Mouse (Mus musculus): ENCODE measurements at regions not wholly inside any gene's neighbourhood (a gene's known extent, or its start where the extent isn't known, plus 50 kb on each side); places are given as distances from the start of the nearest gene placed in this dataset.

DNA sequence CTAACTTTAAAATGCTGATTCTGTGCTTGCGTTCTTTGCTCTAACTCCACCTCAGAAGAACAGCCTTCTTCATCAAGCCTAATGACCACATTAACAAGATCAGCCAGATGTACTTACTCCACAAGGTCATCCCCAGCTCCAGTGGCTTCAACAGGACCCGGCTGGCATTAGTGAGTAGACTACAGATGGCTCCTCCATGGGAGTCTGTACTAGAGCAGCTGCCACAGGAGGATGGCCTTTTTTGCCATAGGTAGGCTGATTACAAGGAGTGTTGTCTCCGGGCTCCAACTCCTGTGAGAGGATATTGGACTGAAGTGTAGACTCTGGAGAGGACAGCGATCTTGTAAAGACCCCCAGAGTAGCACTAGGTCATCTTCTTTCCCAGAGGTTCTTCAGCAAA lies 729.7 kb downstream of the Galc start:
- CTCF ChIA-PET, result no interaction called here

DNA sequence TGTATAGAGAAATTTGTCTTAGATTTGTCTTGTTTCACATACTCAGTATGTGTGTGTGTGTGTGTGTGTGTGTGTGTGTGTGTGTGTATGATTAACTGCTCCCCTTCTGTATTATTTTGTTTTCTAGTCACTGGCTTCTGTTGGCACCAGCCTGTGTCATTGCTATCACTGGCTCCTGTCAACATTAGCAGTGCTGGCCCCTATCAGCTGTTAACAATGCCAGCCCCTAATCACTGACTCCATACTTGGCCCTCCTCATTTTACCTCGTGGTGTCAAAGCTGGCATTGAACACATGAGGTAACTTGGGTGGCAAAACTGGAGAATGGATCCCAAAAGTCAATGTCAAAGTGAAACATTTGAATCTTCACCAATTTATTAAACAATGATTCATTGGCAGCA lies 733.3 kb downstream of the Galc start:
- CTCF ChIA-PET, result no interaction called here

DNA sequence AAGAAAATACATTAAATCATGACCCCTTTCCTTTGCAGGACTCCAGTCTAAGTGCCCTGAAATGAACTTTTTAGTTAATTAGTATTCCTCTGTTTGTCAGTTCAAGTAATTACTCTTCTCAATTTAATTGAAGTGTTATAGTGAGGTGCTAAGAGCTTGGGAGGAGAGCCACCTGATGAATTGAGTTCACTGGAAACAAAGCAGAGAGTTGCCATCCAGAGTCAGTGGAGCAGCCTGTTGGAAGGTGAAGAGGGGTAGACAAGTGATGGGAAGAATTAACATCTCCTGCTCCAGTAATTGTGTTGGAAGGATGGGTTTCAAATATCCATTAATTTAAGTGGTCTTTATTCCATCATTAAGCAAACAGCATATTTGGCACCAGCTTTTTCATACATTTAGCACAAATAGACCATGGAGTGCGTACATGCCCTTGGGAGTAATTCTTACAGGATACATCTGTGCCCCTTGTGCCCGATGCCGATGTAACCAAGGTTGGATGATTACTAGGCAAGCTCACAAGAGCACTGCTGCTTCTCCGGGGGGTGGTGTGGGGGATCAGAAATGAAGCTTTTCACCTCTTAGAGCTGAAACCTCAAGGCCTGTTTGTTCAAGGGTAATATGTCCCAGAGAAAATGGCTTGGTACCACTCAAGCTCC lies 739.3 kb downstream of the Galc start:
- CTCF ChIA-PET, result no interaction called here

DNA sequence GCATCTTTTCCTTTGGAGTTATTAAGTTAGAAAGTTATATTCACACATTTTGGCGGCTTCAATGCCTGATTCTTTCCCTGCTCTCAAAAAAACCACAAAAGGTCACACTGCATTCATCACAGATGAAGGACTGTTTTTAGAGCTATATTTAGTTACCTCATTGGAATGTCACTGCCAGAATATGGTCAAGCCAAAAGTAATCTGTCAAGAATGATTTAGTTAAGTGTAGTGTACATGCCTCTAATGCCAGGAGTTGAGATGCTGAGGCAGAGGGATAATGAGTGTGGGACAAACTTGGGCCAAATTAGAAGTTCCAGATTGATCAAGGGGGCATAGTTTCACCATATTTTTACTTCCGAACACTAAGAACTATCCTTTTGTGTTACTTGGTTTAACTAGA lies 741.7 kb downstream of the Galc start:
- CTCF ChIA-PET, result no interaction called here

DNA sequence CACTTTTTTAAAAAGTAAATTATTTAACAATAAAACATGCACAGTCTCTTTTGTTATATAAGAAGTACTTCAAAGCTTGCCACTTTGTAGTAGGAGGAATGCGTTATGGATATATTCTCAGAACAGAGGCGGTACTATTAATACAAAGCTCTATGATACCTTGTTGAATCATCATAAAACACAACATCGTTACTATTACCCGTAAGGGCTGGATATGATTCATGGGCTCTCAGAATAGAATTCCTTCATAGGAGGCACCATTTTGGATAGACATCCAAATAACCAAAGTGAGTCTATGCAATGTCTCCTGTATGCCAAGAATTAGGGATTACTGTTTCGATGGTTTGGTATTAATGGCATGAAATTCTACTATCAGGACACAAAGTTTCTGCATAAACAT lies 743.5 kb downstream of the Galc start:
- CTCF ChIA-PET, result no interaction called here

DNA sequence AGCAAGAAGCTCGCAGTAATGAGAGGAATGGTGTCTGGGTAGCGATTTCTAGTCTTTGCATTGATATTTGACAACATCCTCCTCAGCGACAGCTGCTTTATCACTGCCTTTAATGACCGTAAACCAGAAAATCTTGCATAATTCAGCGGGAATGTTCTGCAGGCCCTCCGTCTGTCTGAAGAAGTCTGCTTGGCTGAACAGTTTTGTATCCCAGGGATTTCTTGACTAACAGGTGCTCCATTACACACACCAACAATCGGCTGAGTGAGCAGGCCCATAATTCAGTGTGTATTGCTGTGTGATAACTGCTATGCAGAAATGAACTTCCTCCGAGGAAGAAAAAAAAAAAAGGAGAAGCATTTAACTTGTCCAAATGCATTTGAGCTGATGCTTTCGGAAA lies 747.4 kb downstream of the Galc start:
- CTCF ChIA-PET, result no interaction called here

DNA sequence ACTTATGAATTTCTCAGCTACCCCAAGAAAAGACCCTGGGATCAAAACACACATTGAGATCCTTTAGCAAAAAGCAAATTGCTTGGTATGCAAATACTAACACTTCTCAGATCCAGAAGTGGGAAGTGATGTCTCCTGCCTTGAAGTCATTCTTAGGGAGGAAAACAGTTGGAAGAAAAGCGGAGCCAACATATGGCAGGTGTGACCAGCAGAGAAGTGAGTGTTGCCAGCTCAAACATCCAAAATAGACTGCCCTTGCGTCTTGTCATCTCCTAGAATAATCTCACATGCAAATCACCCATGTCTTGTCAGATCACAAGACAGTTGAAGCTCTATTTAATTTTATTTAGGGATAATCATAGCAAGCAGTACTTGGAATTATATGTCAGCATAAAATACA lies 757.8 kb downstream of the Galc start:
- CTCF ChIA-PET, result no interaction called here

DNA sequence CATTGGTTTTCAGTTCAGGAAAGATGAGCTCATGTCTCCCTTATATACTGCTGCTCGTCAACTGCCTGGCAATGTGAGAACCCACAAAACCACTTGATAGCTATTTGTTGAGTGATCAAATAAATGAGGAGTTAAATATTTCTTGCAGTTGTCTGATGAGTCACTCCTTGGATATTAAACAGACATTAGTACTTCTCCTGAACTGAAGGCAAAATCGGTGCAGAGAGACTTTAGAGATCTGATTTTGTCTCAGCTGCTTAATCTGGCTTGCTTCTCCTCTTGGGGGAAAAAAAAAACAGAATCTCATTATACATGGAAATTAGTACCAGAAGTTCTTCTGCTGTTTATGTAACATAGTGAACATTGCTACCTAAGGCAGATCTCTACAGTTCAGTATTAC lies 775.7 kb downstream of the Galc start:
- CTCF ChIA-PET, result no interaction called here

DNA sequence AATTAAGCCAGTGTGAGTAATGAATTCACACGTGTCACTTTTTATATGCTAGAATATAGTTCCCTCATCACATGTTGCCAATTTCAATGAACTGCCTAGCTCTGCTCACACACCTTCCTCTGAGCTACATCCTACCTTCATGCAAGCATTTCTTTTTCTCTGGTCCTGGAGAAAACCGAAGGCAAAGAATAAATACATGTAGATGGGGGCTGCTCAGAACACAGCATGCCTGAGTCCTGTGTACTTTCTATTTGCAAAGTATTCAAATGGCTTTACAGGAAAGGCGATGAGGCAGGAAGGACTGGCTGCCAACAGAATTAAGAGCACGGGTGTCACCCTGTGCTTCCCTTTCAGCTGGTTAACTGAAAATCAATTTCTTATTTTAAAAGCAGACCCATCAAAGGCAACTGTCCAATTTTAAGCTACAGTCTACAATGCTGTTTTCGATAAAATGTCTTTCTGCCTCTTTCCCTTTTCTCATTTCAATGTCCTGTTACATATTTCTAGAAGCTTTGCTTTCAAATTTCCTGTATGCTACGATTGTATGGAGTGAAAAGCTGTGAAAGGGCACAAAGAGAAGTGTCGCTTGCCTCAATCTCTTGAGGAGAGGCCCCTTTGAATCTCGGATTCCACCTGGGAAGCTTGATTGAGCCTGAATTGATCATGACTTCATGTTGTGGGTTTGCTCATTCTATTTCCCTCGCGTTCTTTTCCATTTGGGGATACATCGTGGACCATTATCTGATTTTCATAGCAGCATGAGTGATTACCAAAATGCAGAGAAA lies 782.6 kb downstream of the Galc start:
- CTCF ChIA-PET, result no interaction called here

DNA sequence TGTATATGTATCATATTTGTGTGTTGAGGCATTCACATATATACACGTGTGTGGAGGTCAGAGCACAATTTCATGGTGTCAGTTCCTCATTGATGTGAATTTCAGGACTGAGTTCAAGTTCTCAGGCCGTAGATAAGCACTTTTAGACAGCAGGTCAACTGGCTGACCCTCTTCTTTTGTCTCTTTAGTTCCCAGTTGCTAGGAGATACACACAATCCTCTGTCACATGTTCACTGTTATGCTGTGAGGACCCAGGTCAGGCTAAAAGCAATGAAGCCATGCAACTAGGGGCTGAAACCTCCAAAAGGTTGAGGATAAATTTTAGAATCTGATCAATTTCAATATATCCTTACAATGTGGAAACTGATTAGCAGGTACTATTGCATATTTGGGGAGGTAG lies 783.5 kb downstream of the Galc start:
- CTCF ChIA-PET, result no interaction called here

DNA sequence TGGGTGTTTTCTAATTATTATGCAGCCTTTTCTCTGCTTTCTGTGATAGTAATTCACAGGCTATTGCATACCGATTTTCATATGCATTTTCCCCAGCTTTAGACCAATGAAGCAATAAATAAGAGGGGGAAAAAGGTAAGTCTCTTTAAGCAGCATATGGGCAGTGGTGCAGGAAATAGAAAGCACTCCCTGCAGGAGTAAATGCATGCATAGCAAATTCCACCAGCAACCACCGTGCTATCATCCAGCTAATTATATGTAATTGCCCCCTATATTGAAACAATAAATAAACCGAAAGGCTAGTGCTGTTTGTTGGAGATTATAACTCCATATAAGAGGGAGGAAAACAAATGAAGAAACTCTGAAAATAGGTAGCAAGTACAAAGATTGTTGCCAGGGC lies 790.1 kb downstream of the Galc start:
- CTCF ChIA-PET, result no interaction called here

DNA sequence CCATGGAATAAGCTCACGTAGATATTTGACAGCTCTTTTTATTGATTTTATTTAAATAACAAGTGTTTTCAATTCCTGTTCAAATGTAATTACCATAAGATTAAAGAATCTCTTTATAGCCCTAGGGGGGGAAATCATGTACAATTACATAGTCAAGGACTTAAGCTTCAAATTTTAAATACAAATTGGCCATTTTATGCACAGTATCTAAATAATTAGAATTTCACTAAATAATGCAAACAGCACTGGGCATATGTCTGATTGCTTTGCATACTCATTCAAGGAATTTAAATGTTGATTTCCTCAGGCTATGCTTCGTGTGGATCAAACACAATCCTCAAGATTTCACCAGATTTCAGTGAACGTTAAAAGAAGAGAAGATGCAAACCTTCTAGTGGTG lies 823.1 kb downstream of the Galc start:
- CTCF ChIA-PET, result no interaction called here

DNA sequence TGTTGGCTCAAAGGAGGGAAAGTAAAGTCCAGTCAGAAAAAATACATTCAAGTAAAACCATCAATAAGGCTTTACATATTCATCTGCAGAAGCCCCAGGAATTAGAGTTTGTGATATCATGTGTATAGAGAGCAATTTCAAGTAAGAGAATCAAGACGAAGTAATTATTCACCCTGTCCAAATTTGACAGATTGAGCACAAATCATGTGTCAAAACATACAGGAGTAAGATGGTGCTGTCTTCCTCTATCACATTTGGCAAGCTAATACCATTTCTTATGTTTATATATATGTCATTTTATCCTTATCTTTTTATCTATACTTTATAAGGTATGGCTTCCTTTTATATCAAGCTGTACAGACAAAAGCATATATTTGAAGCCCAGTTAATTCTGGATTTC lies 825.2 kb downstream of the Galc start:
- CTCF ChIA-PET, result no interaction called here

DNA sequence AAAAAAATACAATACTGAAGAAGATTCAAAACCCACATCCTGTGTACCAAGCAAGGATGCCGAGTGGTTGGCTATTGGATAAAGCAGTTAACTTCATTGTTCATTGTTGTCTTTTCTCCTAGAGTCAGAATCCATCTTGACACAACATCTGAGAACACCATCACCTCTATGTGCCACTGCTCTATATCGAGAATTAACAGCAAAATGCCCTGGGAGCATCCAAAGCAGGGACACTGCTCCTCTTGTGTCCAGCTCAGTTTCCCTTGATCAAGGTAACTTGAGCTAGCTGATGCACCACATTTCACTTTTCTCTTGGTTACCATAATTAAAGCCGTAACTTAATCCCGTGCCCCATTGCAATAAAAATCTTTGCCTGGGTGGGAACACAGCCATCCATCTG lies 826.6 kb downstream of the Galc start:
- CTCF ChIA-PET, result no interaction called here

DNA sequence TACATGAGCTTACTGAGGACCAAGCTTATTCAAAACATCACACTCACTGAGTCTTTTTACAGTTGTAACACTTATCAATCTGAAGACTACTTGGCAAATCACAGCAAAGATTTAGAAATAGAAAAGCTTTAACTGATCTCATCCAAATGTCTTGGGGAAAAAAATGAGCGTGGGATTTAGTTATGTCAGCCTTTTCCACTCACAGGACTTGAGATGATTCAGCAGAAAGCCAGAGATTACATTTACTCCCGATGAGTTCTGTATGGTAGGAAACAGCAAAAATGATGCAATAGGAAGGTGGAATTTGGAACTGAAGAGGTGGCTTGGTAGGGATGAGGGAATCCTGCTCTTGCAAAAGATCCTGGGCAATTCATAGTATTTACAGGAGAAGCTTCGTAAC lies 831.0 kb downstream of the Galc start:
- CTCF ChIA-PET, result no interaction called here

DNA sequence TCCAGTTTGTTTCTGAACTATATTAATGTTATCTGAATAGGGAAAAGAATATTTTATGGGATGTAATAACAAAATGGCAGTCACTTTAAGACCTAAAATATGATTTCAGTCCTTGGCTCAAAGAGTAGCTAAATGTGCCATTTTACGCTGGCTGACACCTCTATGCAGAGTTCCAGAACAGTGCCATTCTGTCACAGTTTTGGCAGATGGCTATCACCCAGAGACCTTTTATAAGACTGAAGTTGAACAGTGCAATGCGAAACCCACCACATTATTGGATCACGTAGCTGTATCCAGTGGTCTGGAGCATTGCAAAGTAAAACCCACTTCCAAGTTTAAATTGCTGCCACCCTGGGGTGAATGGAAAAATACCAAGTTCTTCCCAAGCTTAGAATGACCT lies 834.5 kb downstream of the Galc start:
- CTCF ChIA-PET, result no interaction called here

DNA sequence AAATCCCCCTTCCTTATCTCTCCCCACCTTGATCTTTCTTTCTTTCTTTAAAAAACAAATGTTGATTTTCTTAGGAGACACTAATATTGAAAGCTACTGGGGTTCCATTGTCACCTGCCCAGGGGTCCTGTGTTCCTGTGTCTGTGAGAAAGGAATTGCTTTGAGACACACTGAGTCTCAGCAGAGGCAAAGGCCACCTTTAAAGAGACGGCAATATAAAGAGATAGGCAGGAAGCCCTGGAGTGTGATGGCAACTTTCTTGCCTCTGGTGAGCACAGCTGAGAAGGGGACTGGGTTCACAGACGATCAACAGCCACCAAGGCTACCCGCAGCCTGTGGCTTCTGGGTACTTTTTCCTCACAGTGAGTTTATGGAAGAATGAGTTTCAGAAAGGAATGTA lies 855.8 kb downstream of the Galc start:
- CTCF ChIA-PET, result no interaction called here

DNA sequence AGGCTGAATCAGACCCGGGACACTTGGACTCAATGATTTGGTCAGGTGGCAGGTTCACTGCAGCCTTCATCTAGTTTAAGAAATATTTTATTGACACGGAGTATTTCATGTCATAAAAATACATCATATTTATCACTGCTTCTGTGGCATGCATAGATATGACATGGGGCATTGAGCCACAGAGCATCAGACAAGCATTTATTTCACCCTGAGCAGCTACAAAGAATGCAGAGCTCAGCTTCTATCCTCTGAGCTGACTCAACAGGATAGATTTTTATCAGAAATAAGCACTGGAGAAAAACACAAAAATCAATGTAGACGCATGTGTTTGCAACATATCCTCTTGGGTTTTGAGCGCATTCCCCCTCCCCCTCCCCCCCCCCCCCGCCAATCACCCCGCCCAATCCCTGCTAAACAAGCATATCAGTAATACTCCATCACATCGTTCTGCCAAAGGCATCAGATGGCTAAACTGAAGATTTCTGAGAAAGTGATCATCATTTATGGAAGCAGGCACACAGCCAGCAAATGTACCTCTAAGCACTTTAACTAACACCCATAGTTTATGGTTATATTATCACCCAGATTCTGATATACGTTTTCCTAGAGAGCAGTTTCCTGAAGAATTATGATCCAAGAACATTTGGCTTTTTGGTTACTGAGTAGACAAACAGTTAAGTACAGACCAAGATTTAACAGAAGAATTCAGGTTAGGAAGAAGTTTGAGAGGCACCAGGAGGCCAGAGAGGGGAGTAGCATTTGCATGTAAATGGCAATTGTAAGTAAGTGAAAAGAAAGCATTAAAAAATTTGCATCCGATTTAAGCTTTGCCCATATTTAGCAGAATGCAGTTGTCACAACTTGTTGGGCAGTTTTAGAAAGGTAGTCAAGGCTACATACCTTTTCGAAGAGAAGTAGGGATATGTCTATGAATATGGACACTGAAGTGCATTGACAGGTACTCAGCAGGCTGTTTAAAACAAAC lies 856.6 kb downstream of the Galc start:
- CTCF ChIA-PET, result no interaction called here

DNA sequence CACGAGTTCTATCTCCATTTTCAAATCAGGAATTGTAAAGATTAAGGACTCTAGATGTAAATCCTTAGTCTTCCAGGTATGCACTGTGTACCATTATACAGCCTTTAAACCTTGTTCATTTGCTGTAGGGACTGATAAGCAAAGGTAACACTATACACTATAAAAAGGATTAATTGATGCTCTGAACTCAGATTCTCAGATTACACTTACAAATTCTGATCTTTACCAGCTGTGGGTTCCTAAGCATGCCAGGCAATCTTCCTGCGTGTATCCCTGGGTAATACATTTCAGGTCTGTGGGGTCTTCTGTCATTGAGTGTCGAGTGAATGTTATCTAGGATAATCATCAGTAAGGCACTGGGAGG lies 860.7 kb downstream of the Galc start:
- CTCF ChIA-PET, result no interaction called here

DNA sequence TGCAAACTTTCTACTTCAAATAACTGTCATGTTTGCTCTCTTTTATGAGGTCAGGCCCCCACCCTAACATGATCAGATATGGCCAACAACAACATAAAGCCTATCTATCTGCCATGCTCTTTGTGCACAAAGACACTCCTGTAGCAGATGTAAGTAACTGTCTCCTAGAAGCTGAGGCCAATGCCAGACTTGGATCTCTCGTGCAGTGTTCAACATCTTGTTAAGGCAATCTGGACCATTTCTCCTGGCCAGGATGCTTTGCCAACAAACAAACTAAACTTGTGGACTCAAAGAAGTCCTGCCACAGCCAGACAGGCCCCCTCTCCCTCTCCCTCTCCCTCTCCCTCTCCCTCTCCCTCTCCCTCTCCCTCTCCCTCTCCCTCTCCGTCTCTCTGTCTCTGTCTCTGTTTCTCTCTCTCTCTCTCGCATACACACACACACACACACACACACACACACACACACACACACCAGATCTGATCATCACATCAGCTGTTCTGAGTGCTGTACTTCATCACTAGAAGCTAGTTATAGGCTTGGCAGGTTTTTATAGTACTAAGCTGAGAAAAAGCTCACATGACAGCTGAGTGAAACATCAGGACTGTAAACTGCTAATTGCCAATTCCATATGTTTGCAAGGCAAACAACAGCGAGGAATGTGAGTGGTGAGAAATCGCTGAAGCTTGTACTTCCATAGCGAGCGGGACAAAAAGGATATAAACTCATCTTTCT lies 861.2 kb downstream of the Galc start:
- CTCF ChIA-PET, result interaction anchor here (1.1 kb wide), 1 partner anchor 333 kb away, joined by 15 read pairs; no protein-coding TSS in a partner anchor

DNA sequence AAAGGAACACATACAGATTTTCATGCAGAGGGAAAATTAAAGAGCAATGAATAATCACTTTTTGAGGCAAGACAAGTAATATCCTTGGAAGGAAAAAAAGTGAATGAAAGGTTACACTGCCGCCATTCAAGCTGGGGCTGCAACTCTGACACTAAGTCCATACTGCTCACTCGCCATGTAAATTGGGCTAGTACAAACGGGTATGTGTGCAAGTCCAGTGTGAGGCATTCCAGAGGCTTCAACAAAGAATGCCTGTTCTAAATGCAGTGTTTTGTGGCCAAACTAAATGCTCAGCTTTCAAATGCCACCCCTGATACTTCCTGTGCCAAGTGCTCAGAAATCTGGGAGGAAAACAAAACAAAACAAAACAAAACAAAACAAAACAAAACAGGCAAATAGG lies 897.5 kb downstream of the Galc start:
- CTCF ChIA-PET, result no interaction called here

DNA sequence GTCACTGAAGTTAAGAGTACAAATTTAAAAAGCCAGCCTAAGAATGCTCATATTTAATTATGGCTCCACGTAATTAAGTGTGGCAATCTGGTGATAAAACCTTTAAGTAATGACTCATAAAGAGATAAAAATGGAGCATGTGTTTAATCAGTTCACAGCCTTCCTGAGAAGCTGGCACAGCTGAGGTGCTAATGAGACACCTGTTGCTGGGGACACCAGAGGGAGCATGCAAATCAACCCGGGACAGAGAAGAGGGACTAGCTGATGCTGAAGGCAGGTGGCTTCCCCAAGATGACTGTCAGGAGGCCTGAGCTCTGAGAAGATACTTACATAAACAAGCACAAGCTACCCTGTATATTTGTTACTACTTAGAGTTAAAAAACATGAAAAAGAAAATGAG lies 898.6 kb downstream of the Galc start:
- CTCF ChIA-PET, result no interaction called here

Data from spleen, embryonic (tissue).